In the genomic region with DNA sequence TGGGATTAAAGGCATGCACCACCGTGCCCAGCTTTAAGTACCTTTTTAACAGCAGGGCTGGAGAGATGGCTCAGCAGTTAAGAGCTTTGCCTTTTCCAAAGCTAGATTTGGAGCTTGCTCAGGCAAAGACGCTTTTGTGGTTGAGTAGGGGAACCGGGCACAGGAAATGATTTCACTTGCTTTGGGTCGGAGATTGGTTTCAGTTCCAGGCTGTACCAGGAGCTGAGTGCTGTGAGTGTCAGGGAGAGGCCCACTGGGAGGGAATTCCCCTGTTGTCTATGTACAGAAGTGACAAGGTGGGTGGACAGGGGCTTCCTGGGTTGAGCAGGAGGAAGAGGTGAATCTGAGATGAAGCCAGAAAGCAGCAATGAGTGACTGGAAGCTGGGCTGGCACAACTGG, we compare ENCODE assay signal across 16 mouse cellular contexts. TPM values are rescaled to one million over a fixed set of nuclear protein-coding genes. Genes with fewer than 3 reads are reported as not detected.
DNase-seq lines count a peak whose midpoint lies in the region; ATAC-seq and TF ChIP-seq lines count a peak whose summit lies in the region.
"Had no signal": no experiment of that assay in that cellular context is flagged by ENCODE, and none has a peak within 500 bp of the region (broad histone marks: within the 10 kb centered on the region; RNA-seq: fewer than 3 reads in every experiment).

No protein-coding gene starts in this region.

- no peak overlapping the region for H3K4me3 ChIP-seq in heart, embryonic 12.5 days
- no peak overlapping the region for H3K4me3 ChIP-seq in heart, embryonic 11.5 days (ENCODE audit: low read depth, low read length)
- H3K4me3 ChIP-seq in spleen, adult 2 months (ENCODE audit: extremely low read depth, insufficient read depth, insufficient read length): no peak overlapping the region
- H3K4me3 ChIP-seq: limb, embryonic 13.5 days; midbrain, embryonic 12.5 days had no signal

- H3K9me3 ChIP-seq in heart, embryonic 12.5 days (replicated peaks): no peaks in the 10 kb centered on the region
- no peaks in the 10 kb centered on the region for H3K9me3 ChIP-seq in heart, embryonic 11.5 days (replicated peaks; ENCODE audit: control insufficient read depth, low read length)
- H3K9me3 ChIP-seq: G1E; limb, embryonic 13.5 days; midbrain, embryonic 12.5 days had no signal

- ATAC-seq in heart, embryonic 12.5 days (ENCODE audit: insufficient number of reproducible peaks, low FRiP score): no peak
- ATAC-seq in heart, embryonic 11.5 days (replicated peaks; ENCODE audit: insufficient number of reproducible peaks, low FRiP score, low TSS enrichment): no peak

- H3K4me2 ChIP-seq in heart, embryonic 12.5 days: no peak overlapping the region
- no peak overlapping the region for H3K4me2 ChIP-seq in heart, embryonic 11.5 days
- H3K4me2 ChIP-seq: limb, embryonic 13.5 days; midbrain, embryonic 12.5 days had no signal

- no peak overlapping the region for H3K9ac ChIP-seq in heart, embryonic 12.5 days
- no peak overlapping the region for H3K9ac ChIP-seq in heart, embryonic 11.5 days (ENCODE audit: low read depth, low read length)
- H3K9ac ChIP-seq: limb, embryonic 13.5 days; midbrain, embryonic 12.5 days had no signal

- 43% methylated on average over 4 of the region's 4 CpGs for WGBS in heart, embryonic 12.5 days
- WGBS in heart, embryonic 11.5 days (ENCODE audit: insufficient replicate concordance): 53% methylated on average over 4 of the region's 4 CpGs
- WGBS in spleen, adult 2 months: 0% methylated on average over 4 of the region's 4 CpGs

- H3K27ac ChIP-seq in heart, embryonic 12.5 days (ENCODE audit: poor library complexity, severe bottlenecking): peak overlapping the region; percentile 44; the same call in 1 of the 2 replicates
- H3K27ac ChIP-seq in heart, embryonic 11.5 days (ENCODE audit: low read depth, low read length): no peak overlapping the region
- H3K27ac ChIP-seq in spleen, adult 2 months (ENCODE audit: insufficient read depth, low read length): no peak overlapping the region
- H3K27ac ChIP-seq: limb, embryonic 13.5 days; midbrain, embryonic 12.5 days had no signal

- no peaks in the 10 kb centered on the region for H3K27me3 ChIP-seq in heart, embryonic 12.5 days (replicated peaks)
- no peaks in the 10 kb centered on the region for H3K27me3 ChIP-seq in heart, embryonic 11.5 days (ENCODE audit: control insufficient read depth, insufficient read depth, low read length)
- H3K27me3 ChIP-seq in spleen, adult 2 months (ENCODE audit: control insufficient read depth, insufficient read depth, low read length): no peaks in the 10 kb centered on the region
- H3K27me3 ChIP-seq: limb, embryonic 13.5 days; midbrain, embryonic 12.5 days had no signal

- peak; percentile 21 for DNase-seq in spleen, adult 12 weeks (ENCODE audit: low spot score)
- DNase-seq in spleen, postnatal 14 days (ENCODE audit: low spot score in 2 of 2): no peak
- DNase-seq in induced T-regulatory cell, adult 2 months (ENCODE audit: low read depth): peak; percentile 79
- DNase-seq in spleen, adult 2 months (ENCODE audit: low read depth in 1 of 2, low spot score in 2 of 2): peak; percentile 56 to 65
- no peak for DNase-seq in adrenal gland, adult 18-20 months (ENCODE audit: low spot score in 2 of 2)
- DNase-seq in adipocyte (ENCODE audit: low spot score): no peak
- DNase-seq: adrenal gland, postnatal 25 days; cerebellum, postnatal 25 days; kidney, postnatal 14 days; right cerebral cortex, adult 18-20 months; thymus, postnatal 25 days had no signal

- TF ChIP-seq CTCF in spleen, adult 2 months (IDR thresholded peaks at IDR 0.05; ENCODE audit: extremely low read depth, insufficient read depth, insufficient read length, insufficient replicate concordance): no peak

- H3K36me3 ChIP-seq in heart, embryonic 12.5 days: no peaks in the 10 kb centered on the region
- no peaks in the 10 kb centered on the region; the same call in 1 of the 2 replicates for H3K36me3 ChIP-seq in heart, embryonic 11.5 days (ENCODE audit: control insufficient read depth, insufficient read depth, low read length)
- H3K36me3 ChIP-seq in spleen, adult 2 months (ENCODE audit: control insufficient read depth, insufficient read depth, low read length): no peaks in the 10 kb centered on the region
- H3K36me3 ChIP-seq: limb, embryonic 13.5 days; midbrain, embryonic 12.5 days had no signal

- TF ChIP-seq POLR2A in spleen, adult 2 months (IDR thresholded peaks at IDR 0.05; ENCODE audit: low read depth, low read length): no peak

- H3K4me1 ChIP-seq in heart, embryonic 12.5 days (replicated peaks): peaks cover 74% of the 10 kb centered on the region
- peaks cover 33% of the 10 kb centered on the region for H3K4me1 ChIP-seq in heart, embryonic 11.5 days (ENCODE audit: control insufficient read depth, insufficient read depth, low read length)
- peaks cover 15% of the 10 kb centered on the region; the same call in 1 of the 2 replicates for H3K4me1 ChIP-seq in spleen, adult 2 months (ENCODE audit: control insufficient read depth, insufficient read depth, insufficient read length)

RNA-seq across cellular contexts. Expression of a gene that starts 9.5 kb away (rescaled TPM):
- polyA plus RNA-seq in heart, embryonic 12.5 days (2016; fragmentation: Nextera tagmentation; extraction: Ambion mirVana): 20.7 and 22.9 TPM in 2 replicates
- 11.6 and 11.7 TPM in 2 replicates for polyA plus RNA-seq in heart, embryonic 11.5 days (2014; fragmentation: Nextera tagmentation; extraction: Ambion mirVana)
- polyA plus RNA-seq in spleen, adult 2 months (2012; rRNA removed): 10.7 and 12.1 TPM in 2 replicates
- total RNA-seq in adrenal gland, adult 18-20 months (2021): 10 to 100 TPM; 40.2 to 42.4 TPM

RNA-seq across cellular contexts. Expression of a gene that starts 39.3 kb away (rescaled TPM):
- 27.3 and 29.3 TPM in 2 replicates for polyA plus RNA-seq in heart, embryonic 12.5 days (2016; fragmentation: Nextera tagmentation; extraction: Ambion mirVana)
- polyA plus RNA-seq in heart, embryonic 11.5 days (2014; fragmentation: Nextera tagmentation; extraction: Ambion mirVana): 24.8 and 26.4 TPM in 2 replicates
- polyA plus RNA-seq in spleen, adult 2 months (2012; rRNA removed): 14.2 and 15.5 TPM in 2 replicates
- total RNA-seq in adrenal gland, adult 18-20 months (2021): 10 to 100 TPM; 42.4 to 44.5 TPM

Comparison
In these comparisons a context has a peak if more than half of its experiments do, and no peak if none do; other contexts are left out.
1. DNase-seq: peak in spleen, adult 12 weeks (single experiment), induced T-regulatory cell, adult 2 months (single experiment) and spleen, adult 2 months (2 of 2); none in spleen, postnatal 14 days (0 of 2), adrenal gland, adult 18-20 months (0 of 2) and adipocyte (single experiment).